Mouse (Mus musculus) lung, embryonic 14.5 days (tissue): Measurements from ENCODE around the gene Smu1. TPM values are rescaled to one million over a fixed set of nuclear protein-coding genes. Genes with fewer than 3 reads are reported as not detected.
"Not testable (repeated sequence)": the region's sequence is repeated elsewhere in the genome, so short reads cannot be mapped to it uniquely, and the experiment has no call there.

Experiments
- ATAC-seq: fragments of 200-750 bp; cut with Nextera tagmentation; 2 replicates; pipeline ENCODE4 v1.8.0; 2017; ENCODE audit warnings: mild to moderate bottlenecking, moderate TSS enrichment, moderate library complexity; ENCODE audit not compliant: insufficient read depth
- DNase-seq: peaks from one replicate; pipeline ENCODE4 v3.0.0-alpha.2; 2015
- H3K27ac ChIP-seq: fragments of 300-500 bp; sonication (generic); 2 replicates; pipeline ENCODE4 v1.5.1; 2014; ENCODE audit warnings: low read depth, mild to moderate bottlenecking, moderate library complexity
- H3K27me3 ChIP-seq: fragments of 300-500 bp; sonication (generic); 2 replicates; pipeline ENCODE4 v1.6.1; 2014; ENCODE audit warnings: low read length, control low read depth; ENCODE audit not compliant: insufficient read depth
- H3K36me3 ChIP-seq: fragments of 300-500 bp; sonication (generic); 2 replicates; pipeline ENCODE4 v1.6.1; 2014; ENCODE audit warnings: control low read depth; ENCODE audit not compliant: insufficient read depth
- H3K4me1 ChIP-seq: fragments of 300-500 bp; sonication (generic); 2 replicates; pipeline ENCODE4 v1.6.1; 2014; ENCODE audit warnings: antibody characterized with exemption, control low read depth; ENCODE audit not compliant: insufficient read depth
- H3K4me2 ChIP-seq: fragments of 300-500 bp; sonication (generic); 2 replicates; pipeline ENCODE4 v1.6.1; 2014; ENCODE audit warnings: mild to moderate bottlenecking
- H3K4me3 ChIP-seq: fragments of 300-500 bp; sonication (generic); 2 replicates; pipeline ENCODE4 v1.5.1; 2014; ENCODE audit warnings: low read depth, low read length
- H3K9ac ChIP-seq: fragments of 300-500 bp; sonication (generic); 2 replicates; pipeline ENCODE4 v1.6.1; 2014
- H3K9me3 ChIP-seq: fragments of 300-500 bp; sonication (generic); 2 replicates; pipeline ENCODE4 v1.6.1; 2016; ENCODE audit warnings: low read depth, low read length, control low read depth
- CTCF ChIP-seq: IDR thresholded peaks from 2 replicates; pipeline ENCODE4 v1.5.1; 2016; ENCODE audit warnings: antibody characterized with exemption, low read depth
- WGBS: fragments of 180-500 bp; shearing (Covaris S2); extraction: QIAGEN DNeasy Blood & Tissue Kit; methylation state at CpG from one replicate; pipeline ENCODE4 v1.1.7; 2014; 5-methylcytosine and 5-hydroxymethylcytosine counted together
- polyA plus RNA-seq: library from polyadenylated mRNA; unstranded; fragments of >200 nt; fragmentation: Nextera tagmentation; extraction: Ambion mirVana; gene quantifications from 2 replicates; pipeline ENCODE4 v1.2.1, GENCODE M21; 2014

The Smu1 gene
- polyA plus RNA-seq: 159 and 165 TPM in 2 replicates

DNA sequence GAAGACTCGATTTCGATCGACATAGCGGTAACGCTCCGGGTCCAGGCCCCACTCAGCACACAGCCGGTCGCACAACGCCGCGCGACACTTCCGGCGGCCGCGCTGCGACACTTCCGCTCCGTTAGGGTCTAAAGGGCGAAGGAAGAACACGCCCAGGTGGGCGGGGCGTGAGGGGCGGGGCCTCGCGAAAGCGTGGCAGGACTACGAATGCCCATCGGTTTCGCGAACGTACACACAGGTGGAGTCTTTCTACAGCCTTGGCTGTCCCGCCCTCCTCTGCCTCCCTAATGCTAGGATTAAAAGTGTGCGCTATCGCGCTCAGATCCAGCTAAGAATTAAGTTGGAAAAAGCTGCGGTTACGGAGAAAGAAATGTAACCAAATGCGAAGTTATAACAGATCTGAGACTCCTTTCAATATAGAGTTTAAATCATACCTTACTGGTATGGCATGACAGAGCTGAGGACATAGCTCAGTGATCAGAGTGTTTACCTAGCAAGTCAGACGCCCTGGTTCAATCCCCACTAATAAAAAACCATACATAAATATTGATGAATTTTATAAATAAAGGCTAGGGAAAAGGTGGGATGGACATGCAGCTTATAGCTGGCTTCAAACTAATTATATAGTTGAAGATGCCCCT, at the start of gene Smu1:
TSS of gene Smu1 (minus strand) at position 144 of the 641 bp plus-strand sequence.
- no peaks in the 10 kb centered on the region for H3K9me3 ChIP-seq
- WGBS: under 1% methylated on average over 40 of the region's 40 CpGs
- H3K27me3 ChIP-seq: no peaks in the 10 kb centered on the region
- ATAC-seq (peak; percentile 99), DNase-seq (peak; percentile 99)
- H3K27ac ChIP-seq: peak within 1 kb of the TSS; percentile 32; the same call in 1 of the 2 replicates
- TF ChIP-seq CTCF: no peak
- H3K4me1 ChIP-seq: 0 out of 2 replicates have a peak, but pooled peaks cover 2% of the 10 kb centered on the region
- H3K9ac ChIP-seq: peak within 1 kb of the TSS; percentile 89
- peak within 1 kb of the TSS; percentile 72 for H3K4me2 ChIP-seq
- peaks cover 24% of the 10 kb centered on the region for H3K36me3 ChIP-seq
- H3K4me3 ChIP-seq: peak within 1 kb of the TSS; percentile 98

GRCm38 (mm10) chr4:40807382-40807781, 49.7 kb upstream of the Smu1 start:
- no peak for DNase-seq
- Histone ChIP-seq H3K9ac (no peak overlapping the region), H3K27ac (no peak overlapping the region), H3K4me1 (no peaks in the 10 kb centered on the region), H3K9me3 (no peaks in the 10 kb centered on the region), H3K27me3 (no peaks in the 10 kb centered on the region), H3K36me3 (peaks cover 80% of the 10 kb centered on the region), H3K4me2 (no peak overlapping the region), H3K4me3 (no peak overlapping the region)
- ATAC-seq: no peak
- WGBS: 70% methylated on average over 4 of the region's 4 CpGs
- no peak for TF ChIP-seq CTCF

DNA sequence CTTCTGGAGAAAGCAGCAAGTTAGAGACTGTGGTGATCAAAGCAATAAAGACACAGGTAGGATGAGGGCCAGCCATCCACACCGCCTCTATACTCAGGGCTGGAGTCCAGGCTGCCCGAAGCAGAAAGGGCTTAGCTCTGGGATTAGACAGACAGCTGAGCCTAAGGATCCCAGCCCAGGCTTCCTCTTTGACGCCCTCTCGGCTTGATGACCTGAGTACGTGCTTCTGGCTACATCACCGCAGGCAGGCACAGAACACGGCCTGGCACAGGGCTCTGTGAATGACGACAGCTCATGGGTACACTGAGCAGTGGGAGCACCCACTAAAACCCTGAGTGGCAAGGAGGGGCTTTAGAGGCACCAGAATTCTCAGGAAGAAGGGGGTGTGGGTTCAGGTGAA, 47.7 kb upstream of the Smu1 start:
- Histone ChIP-seq H3K4me3 (no peak overlapping the region), H3K4me1 (no peaks in the 10 kb centered on the region), H3K27me3 (no peaks in the 10 kb centered on the region), H3K27ac (no peak overlapping the region), H3K4me2 (no peak overlapping the region), H3K9ac (no peak overlapping the region), H3K36me3 (peaks cover 68% of the 10 kb centered on the region), H3K9me3 (no peaks in the 10 kb centered on the region)
- DNase-seq (no peak), ATAC-seq (no peak)
- 90% methylated on average over 8 of the region's 8 CpGs for WGBS
- no peak for TF ChIP-seq CTCF

GRCm38 (mm10) chr4:40802787-40803186, 45.1 kb upstream of the Smu1 start:
- Histone ChIP-seq H3K4me2 (no peak overlapping the region), H3K36me3 (peaks cover 43% of the 10 kb centered on the region), H3K27me3 (no peaks in the 10 kb centered on the region), H3K4me1 (no peaks in the 10 kb centered on the region), H3K27ac (no peak overlapping the region), H3K9ac (no peak overlapping the region), H3K9me3 (no peaks in the 10 kb centered on the region), H3K4me3 (no peak overlapping the region)
- ATAC-seq: no peak
- 79% methylated on average over 3 of the region's 3 CpGs for WGBS
- DNase-seq: no peak
- no peak for TF ChIP-seq CTCF

- no peak overlapping the region for H3K4me3 ChIP-seq
- ATAC-seq: no peak
- H3K4me2 ChIP-seq: no peak overlapping the region
- H3K27ac ChIP-seq: no peak overlapping the region
- 70% methylated on average over 4 of the region's 4 CpGs for WGBS
- peaks cover 37% of the 10 kb centered on the region for H3K36me3 ChIP-seq
- H3K9me3 ChIP-seq: no peaks in the 10 kb centered on the region
- no peaks in the 10 kb centered on the region for H3K27me3 ChIP-seq
- no peaks in the 10 kb centered on the region for H3K4me1 ChIP-seq
- no peak overlapping the region for H3K9ac ChIP-seq
- no peak for TF ChIP-seq CTCF
- peak; percentile 14 for DNase-seq
Measured at GRCm38 (mm10) chr4:40801908-40802307, 44.2 kb upstream of the Smu1 start.

- Histone ChIP-seq H3K36me3 (peaks cover 29% of the 10 kb centered on the region; the same call in 1 of the 2 replicates), H3K9ac (no peak overlapping the region), H3K27me3 (no peaks in the 10 kb centered on the region), H3K4me3 (no peak overlapping the region), H3K4me2 (no peak overlapping the region), H3K27ac (no peak overlapping the region), H3K4me1 (no peaks in the 10 kb centered on the region), H3K9me3 (no peaks in the 10 kb centered on the region)
- DNase-seq (no peak), ATAC-seq (no peak)
- 67% methylated on average over 3 of the region's 3 CpGs for WGBS
- TF ChIP-seq CTCF: no peak
Measured at GRCm38 (mm10) chr4:40800873-40801272, 43.1 kb upstream of the Smu1 start.

DNA sequence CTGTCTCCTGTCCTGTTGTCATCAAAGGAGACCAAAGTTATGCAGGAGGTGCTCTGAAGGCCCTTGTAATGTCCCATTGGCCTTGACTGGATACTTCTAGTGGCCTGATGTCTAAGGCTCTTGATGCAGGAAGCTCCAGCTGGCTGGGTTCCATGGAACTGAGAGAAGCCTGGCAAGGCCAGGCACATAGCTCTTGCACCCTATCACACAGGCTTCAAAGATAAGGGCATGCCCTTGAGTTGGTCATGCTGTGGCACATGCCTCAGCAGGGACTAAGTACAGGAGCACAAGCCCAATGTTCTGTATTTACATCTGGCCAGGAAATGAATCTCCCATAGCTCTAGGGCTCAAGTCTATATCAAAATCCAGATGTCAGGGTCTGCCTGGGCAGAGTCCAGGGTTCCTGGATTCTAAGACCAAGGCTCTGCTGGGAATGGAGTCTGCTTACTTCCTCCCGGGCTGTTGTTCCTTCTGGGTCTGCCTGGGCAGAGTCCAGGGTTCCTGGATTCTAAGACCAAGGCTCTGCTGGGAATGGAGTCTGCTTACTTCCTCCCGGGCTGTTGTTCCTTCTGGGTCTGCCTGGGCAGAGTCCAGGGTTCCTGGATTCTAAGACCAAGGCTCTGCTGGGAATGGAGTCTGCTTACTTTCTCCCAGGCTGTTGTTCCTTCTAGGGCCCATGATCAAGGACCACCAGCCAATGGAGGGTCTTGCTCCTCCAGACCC, 41.3 kb upstream of the Smu1 start:
- H3K9ac ChIP-seq, H3K4me2 ChIP-seq, H3K27me3 ChIP-seq, H3K4me3 ChIP-seq, H3K9me3 ChIP-seq, H3K4me1 ChIP-seq, H3K27ac ChIP-seq: not testable (repeated sequence)
- no CpG with 5 or more reads among the region's 2 CpGs for WGBS
- DNase-seq: peak; percentile 11
- H3K36me3 ChIP-seq: 0 out of 2 replicates have a peak, but pooled peaks cover 14% of the 10 kb centered on the region
- ATAC-seq: peak; percentile 47; the same call in 1 of the 2 replicates
